Mouse (Mus musculus) embryonic facial prominence, embryonic 12.5 days (tissue): Measurements from ENCODE around the gene Myadml2. TPM values are rescaled to one million over a fixed set of nuclear protein-coding genes. Genes with fewer than 3 reads are reported as not detected.

Experiments used
- ATAC-seq: fragments of 200-750 bp; cut with Nextera tagmentation; 2 replicates; pipeline ENCODE4 v1.8.0; 2017; ENCODE audit not compliant: insufficient number of reproducible peaks, insufficient read depth, low FRiP score, low TSS enrichment
- H3K27ac ChIP-seq: fragments of 300-500 bp; sonication (generic); 2 replicates; pipeline ENCODE4 v1.5.1; 2016; ENCODE audit warnings: mild to moderate bottlenecking
- H3K27me3 ChIP-seq: fragments of 300-500 bp; sonication (generic); 2 replicates; pipeline ENCODE4 v1.6.1; 2016; ENCODE audit warnings: mild to moderate bottlenecking, moderate library complexity
- H3K36me3 ChIP-seq: fragments of 300-500 bp; sonication (generic); 2 replicates; pipeline ENCODE4 v1.6.1; 2016; ENCODE audit warnings: mild to moderate bottlenecking
- H3K4me1 ChIP-seq: fragments of 300-500 bp; sonication (generic); 2 replicates; pipeline ENCODE4 v1.6.1; 2016
- H3K4me2 ChIP-seq: fragments of 300-500 bp; sonication (generic); replicated peaks from 2 replicates; pipeline ENCODE4 v1.6.1; 2016; ENCODE audit warnings: mild to moderate bottlenecking, moderate library complexity
- H3K4me3 ChIP-seq: fragments of 300-500 bp; sonication (generic); 2 replicates; pipeline ENCODE4 v1.5.1; 2016; ENCODE audit warnings: mild to moderate bottlenecking
- H3K9ac ChIP-seq: fragments of 300-500 bp; sonication (generic); 2 replicates; pipeline ENCODE4 v1.6.1; 2016; ENCODE audit warnings: mild to moderate bottlenecking, moderate library complexity
- H3K9me3 ChIP-seq: fragments of 300-500 bp; sonication (generic); 2 replicates; pipeline ENCODE4 v1.6.1; 2016; ENCODE audit warnings: mild to moderate bottlenecking, moderate library complexity
- WGBS: fragments of 180-500 bp; shearing (Covaris S2); methylation state at CpG from one replicate; pipeline ENCODE4 v1.1.7; 2016; 5-methylcytosine and 5-hydroxymethylcytosine counted together
- polyA plus RNA-seq: library from polyadenylated mRNA; unstranded; fragments of >200 nt; fragmentation: Nextera tagmentation; extraction: Ambion mirVana; gene quantifications from 2 replicates; pipeline ENCODE4 v1.2.1, GENCODE M21; 2016

Myadml2 gene
- polyA plus RNA-seq = 0.47 TPM in 1 of 2 replicates, not detected in the other

- Histone ChIP-seq H3K4me1 (peaks cover 9% of the 10 kb centered on the region), H3K9ac (no peak within 1 kb of the TSS), H3K4me2 (peak within 1 kb of the TSS; percentile 32), H3K9me3 (no peaks in the 10 kb centered on the region), H3K27ac (no peak within 1 kb of the TSS), H3K36me3 (no peaks in the 10 kb centered on the region), H3K27me3 (peaks cover 17% of the 10 kb centered on the region), H3K4me3 (peak within 1 kb of the TSS; percentile 4; the same call in 1 of the 2 replicates)
- no peak for ATAC-seq
- 5% methylated on average over 13 of the region's 13 CpGs for WGBS
These were observed at the start of gene Myadml2 for GRCm38 (mm10) chr11:120648001-120648476. Gene Myadml2 (minus strand): TSS chr11:120648158.

- ATAC-seq = no peak
- Histone ChIP-seq H3K4me2 (no peak overlapping the region), H3K27me3 (no peaks in the 10 kb centered on the region), H3K4me3 (no peak overlapping the region), H3K36me3 (peaks cover 53% of the 10 kb centered on the region), H3K9me3 (no peaks in the 10 kb centered on the region), H3K27ac (no peak overlapping the region; the same call in 1 of the 2 replicates), H3K4me1 (peaks cover 17% of the 10 kb centered on the region), H3K9ac (peak overlapping the region; percentile 4; the same call in 1 of the 2 replicates)
- WGBS = 63% methylated on average over 10 of the region's 10 CpGs
These were observed 49.8 kb upstream of the Myadml2 start for GRCm38 (mm10) chr11:120697741-120698140.

- ATAC-seq = no peak
- Histone ChIP-seq H3K9me3 (no peaks in the 10 kb centered on the region), H3K4me1 (peaks cover 17% of the 10 kb centered on the region), H3K9ac (no peak overlapping the region), H3K27me3 (no peaks in the 10 kb centered on the region), H3K4me3 (no peak overlapping the region), H3K4me2 (no peak overlapping the region), H3K36me3 (peaks cover 46% of the 10 kb centered on the region), H3K27ac (no peak overlapping the region)
- 95% methylated on average over 6 of the region's 6 CpGs for WGBS
These were observed 48.6 kb upstream of the Myadml2 start for GRCm38 (mm10) chr11:120696568-120696967.

GRCm38 (mm10) chr11:120695641-120696040 lies 47.7 kb upstream of the Myadml2 start:
- Histone ChIP-seq H3K4me3 (no peak overlapping the region), H3K36me3 (peaks cover 42% of the 10 kb centered on the region), H3K4me1 (peaks cover 17% of the 10 kb centered on the region), H3K9ac (no peak overlapping the region; the same call in 1 of the 2 replicates), H3K27me3 (no peaks in the 10 kb centered on the region), H3K4me2 (no peak overlapping the region), H3K9me3 (no peaks in the 10 kb centered on the region), H3K27ac (peak overlapping the region; percentile 68)
- WGBS = 35% methylated on average over 12 of the region's 12 CpGs
- no peak for ATAC-seq

- no peaks in the 10 kb centered on the region for H3K9me3 ChIP-seq
- H3K4me2 ChIP-seq = no peak overlapping the region
- H3K27ac ChIP-seq = peak overlapping the region; percentile 68; the same call in 1 of the 2 replicates
- no peaks in the 10 kb centered on the region for H3K27me3 ChIP-seq
- ATAC-seq = no peak
- no peak overlapping the region for H3K9ac ChIP-seq
- H3K4me1 ChIP-seq = peaks cover 17% of the 10 kb centered on the region
- H3K36me3 ChIP-seq = peaks cover 46% of the 10 kb centered on the region
- no peak overlapping the region for H3K4me3 ChIP-seq
- WGBS = 18% methylated on average over 4 of the region's 4 CpGs
These were observed 47.2 kb upstream of the Myadml2 start for GRCm38 (mm10) chr11:120695184-120695583.

GRCm38 (mm10) chr11:120693461-120693860 lies 45.5 kb upstream of the Myadml2 start:
- 71% methylated on average over 3 of the region's 3 CpGs for WGBS
- H3K4me3 ChIP-seq = no peak overlapping the region
- H3K4me1 ChIP-seq = peaks cover 17% of the 10 kb centered on the region
- H3K9ac ChIP-seq = no peak overlapping the region
- H3K4me2 ChIP-seq = no peak overlapping the region
- H3K27me3 ChIP-seq = no peaks in the 10 kb centered on the region
- no peaks in the 10 kb centered on the region for H3K9me3 ChIP-seq
- peaks cover 51% of the 10 kb centered on the region for H3K36me3 ChIP-seq
- no peak overlapping the region for H3K27ac ChIP-seq
- no peak for ATAC-seq

GRCm38 (mm10) chr11:120692471-120693011 lies 44.6 kb upstream of the Myadml2 start:
- Histone ChIP-seq H3K27ac (no peak overlapping the region), H3K4me1 (peaks cover 13% of the 10 kb centered on the region), H3K9me3 (no peaks in the 10 kb centered on the region), H3K36me3 (peaks cover 60% of the 10 kb centered on the region), H3K4me3 (no peak overlapping the region), H3K27me3 (no peaks in the 10 kb centered on the region), H3K4me2 (no peak overlapping the region), H3K9ac (no peak overlapping the region)
- 90% methylated on average over 4 of the region's 4 CpGs for WGBS
- no peak for ATAC-seq

DNA sequence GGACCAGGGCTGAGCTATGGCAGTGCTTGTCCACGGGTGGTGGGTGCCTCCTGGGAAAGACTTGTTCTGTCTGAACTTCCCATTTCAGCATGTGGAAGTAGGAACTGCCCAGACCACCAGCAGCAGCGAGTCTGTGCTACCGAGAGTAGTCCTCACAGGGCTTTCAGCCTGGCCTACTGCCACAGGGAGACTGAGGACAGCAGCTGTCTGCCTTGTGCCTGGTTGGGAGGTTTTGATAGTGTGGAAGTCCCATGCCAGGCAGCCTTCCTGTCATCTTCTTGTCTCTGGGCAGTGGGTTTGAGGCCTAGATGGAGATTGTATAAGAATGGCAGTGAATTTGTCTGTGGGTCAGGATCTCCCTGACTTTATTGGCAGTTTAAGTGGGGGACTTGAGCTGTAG lies 41.4 kb upstream of the Myadml2 start:
- H3K9ac ChIP-seq = no peak overlapping the region
- H3K9me3 ChIP-seq = no peaks in the 10 kb centered on the region
- H3K36me3 ChIP-seq = peaks cover 52% of the 10 kb centered on the region
- H3K4me3 ChIP-seq = no peak overlapping the region
- H3K4me2 ChIP-seq = no peak overlapping the region
- 87% methylated on average over 3 of the region's 3 CpGs for WGBS
- H3K27ac ChIP-seq = no peak overlapping the region
- no peak for ATAC-seq
- no peaks in the 10 kb centered on the region for H3K27me3 ChIP-seq
- H3K4me1 ChIP-seq = no peaks in the 10 kb centered on the region; the same call in 1 of the 2 replicates

DNA sequence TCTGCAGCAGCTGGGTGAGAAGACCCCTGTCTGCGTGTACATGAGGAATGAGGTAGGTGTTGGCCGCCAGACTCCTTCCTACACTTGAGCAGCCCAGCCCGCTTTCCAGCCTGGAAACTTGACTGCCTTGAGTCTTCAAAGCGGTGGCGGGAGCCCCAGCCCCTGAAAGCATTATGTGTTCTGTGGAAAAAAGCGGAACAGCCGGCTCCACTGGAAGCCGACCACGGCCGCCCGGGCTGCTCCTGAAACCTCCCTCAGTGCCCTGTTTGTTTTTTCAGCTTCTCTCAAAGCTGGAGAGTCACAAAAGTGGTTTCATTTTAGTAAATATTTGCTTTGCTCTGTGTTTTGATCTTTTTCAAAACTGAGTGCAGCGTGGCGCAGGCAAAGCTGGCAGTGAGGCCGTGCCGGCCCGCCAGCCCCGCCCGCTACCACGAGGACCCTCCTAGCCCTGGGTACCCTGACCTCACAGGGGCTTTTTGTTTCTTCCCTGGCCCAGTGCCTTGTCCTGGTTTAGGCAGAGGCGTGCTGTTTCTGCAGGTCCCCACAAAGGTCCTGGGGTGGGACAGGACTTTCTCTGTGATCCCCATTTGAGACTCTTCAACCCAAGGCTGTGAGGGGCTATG lies 38.8 kb upstream of the Myadml2 start:
- no peak overlapping the region for H3K4me2 ChIP-seq

DNA sequence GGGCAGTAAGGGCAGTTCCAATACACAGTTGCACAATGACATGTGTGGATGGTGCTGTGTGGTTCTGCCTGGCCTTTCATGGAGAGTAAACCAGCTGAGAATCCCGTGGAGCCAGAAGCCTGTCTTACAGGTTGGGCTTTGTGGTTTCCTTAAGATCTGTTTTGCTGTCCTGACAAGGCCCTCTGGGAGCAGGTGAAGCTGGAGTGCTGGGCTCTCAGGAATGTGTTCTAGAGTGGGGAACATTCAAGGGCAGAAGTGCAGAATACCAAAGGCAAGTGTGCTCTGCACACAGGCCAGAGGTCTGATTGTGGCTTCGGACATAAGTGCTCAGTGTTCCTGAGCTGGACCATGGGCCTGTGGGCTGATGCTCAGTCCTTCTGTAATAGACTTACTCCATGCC lies 36.7 kb upstream of the Myadml2 start:
- no peak for ATAC-seq
- Histone ChIP-seq H3K9ac (no peak overlapping the region), H3K4me1 (no peaks in the 10 kb centered on the region; the same call in 1 of the 2 replicates), H3K9me3 (no peaks in the 10 kb centered on the region), H3K36me3 (peaks cover 70% of the 10 kb centered on the region), H3K4me3 (no peak overlapping the region), H3K4me2 (no peak overlapping the region), H3K27ac (no peak overlapping the region), H3K27me3 (no peaks in the 10 kb centered on the region)
- 76% methylated on average over 2 of the region's 2 CpGs for WGBS

More for the DNA sequence above, 38.8 kb upstream of the Myadml2 start:
- 64% methylated on average over 20 of the region's 20 CpGs for WGBS
- Histone ChIP-seq H3K27me3 (no peaks in the 10 kb centered on the region), H3K9ac (no peak overlapping the region), H3K4me3 (no peak overlapping the region), H3K4me1 (no peaks in the 10 kb centered on the region; the same call in 1 of the 2 replicates), H3K36me3 (peaks cover 62% of the 10 kb centered on the region), H3K9me3 (no peaks in the 10 kb centered on the region), H3K27ac (peak overlapping the region; percentile 59; the same call in 1 of the 2 replicates)
- ATAC-seq = no peak

GRCm38 (mm10) chr11:120684086-120684485 lies 36.1 kb upstream of the Myadml2 start:
- no peak overlapping the region for H3K4me2 ChIP-seq
- H3K4me1 ChIP-seq = no peaks in the 10 kb centered on the region; the same call in 1 of the 2 replicates
- no peak overlapping the region for H3K4me3 ChIP-seq
- H3K9ac ChIP-seq = no peak overlapping the region
- no peak for ATAC-seq
- WGBS = 76% methylated on average over 2 of the region's 2 CpGs
- no peaks in the 10 kb centered on the region for H3K27me3 ChIP-seq
- H3K36me3 ChIP-seq = peaks cover 70% of the 10 kb centered on the region
- H3K9me3 ChIP-seq = no peaks in the 10 kb centered on the region
- H3K27ac ChIP-seq = no peak overlapping the region

- Histone ChIP-seq H3K4me2 (no peak overlapping the region), H3K9me3 (no peaks in the 10 kb centered on the region), H3K27ac (no peak overlapping the region), H3K4me1 (no peaks in the 10 kb centered on the region; the same call in 1 of the 2 replicates), H3K4me3 (no peak overlapping the region), H3K9ac (no peak overlapping the region), H3K27me3 (no peaks in the 10 kb centered on the region), H3K36me3 (peaks cover 68% of the 10 kb centered on the region)
- no peak for ATAC-seq
- 93% methylated on average over 3 of the region's 3 CpGs for WGBS
These were observed 35.6 kb upstream of the Myadml2 start for GRCm38 (mm10) chr11:120683536-120683935.
